Mouse (Mus musculus): ENCODE data around the gene Smg1. TPM values are rescaled to one million over a fixed set of nuclear protein-coding genes. Genes with fewer than 3 reads are reported as not detected.
A peak's percentile ranks its signal among the peaks of the same experiment; 100 is the strongest.

The Smg1 gene
- polyA plus RNA-seq, 1 experiment = 0.62 TPM

DNA sequence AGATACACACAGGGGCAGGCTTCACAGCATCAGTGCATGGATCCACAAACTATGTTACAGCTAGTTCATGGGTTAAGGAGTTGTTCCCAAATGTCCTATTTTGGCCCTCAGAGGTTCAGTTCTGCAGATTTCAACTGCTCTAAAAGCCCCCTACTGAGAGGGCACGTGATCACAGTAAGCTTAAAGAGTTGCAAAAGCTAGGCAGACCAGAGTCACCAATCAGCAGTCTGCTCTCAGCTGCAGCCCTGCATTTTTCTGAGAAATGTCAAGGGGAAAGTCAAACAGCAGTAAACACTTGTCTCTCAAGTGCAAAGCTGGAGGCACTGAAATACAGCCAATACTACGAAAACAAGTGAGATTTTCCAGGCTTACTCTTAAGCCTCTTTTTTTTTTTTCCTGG lies 124.3 kb downstream of the Smg1 start:
- no peak overlapping the region for H3K4me3 ChIP-seq (replicated peaks)
- H3K27me3 ChIP-seq (ENCODE audit: control insufficient read depth) = no peaks in the 10 kb centered on the region
- H3K9me3 ChIP-seq (ENCODE audit: control insufficient read depth, low read length) = no peaks in the 10 kb centered on the region
- peaks cover 85% of the 10 kb centered on the region for H3K36me3 ChIP-seq (ENCODE audit: control insufficient read depth)
- peaks cover 54% of the 10 kb centered on the region for H3K4me1 ChIP-seq (ENCODE audit: control insufficient read depth)
- TF ChIP-seq TAL1 (IDR thresholded peaks at IDR 0.05; ENCODE audit: low read length) (no peak), GATA1 (IDR thresholded peaks at IDR 0.05; ENCODE audit: low read length) (no peak)

DNA sequence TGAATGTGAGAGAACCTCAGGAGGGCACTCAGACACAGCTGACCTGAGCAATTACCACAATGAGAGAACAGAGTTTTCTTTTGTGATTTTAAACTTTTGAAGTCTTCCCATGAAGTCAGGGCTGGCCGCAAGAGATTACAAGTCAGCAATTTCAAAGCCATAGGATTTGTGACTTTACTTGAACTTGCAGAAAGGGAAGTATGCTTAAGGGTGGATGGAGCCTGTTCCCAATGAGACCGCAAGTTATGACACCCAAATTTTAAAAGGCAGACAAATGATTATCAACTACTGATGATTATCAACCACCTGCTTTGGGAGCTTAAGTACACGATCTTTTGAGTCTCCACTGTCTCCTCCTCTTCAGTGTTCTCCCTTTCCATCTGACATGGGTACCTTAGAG lies 125.0 kb downstream of the Smg1 start:
- no peak for TF ChIP-seq TAL1 (IDR thresholded peaks at IDR 0.05; ENCODE audit: low read length)
- no peak for TF ChIP-seq GATA1 (IDR thresholded peaks at IDR 0.05; ENCODE audit: low read length)
- no peaks in the 10 kb centered on the region for H3K27me3 ChIP-seq (ENCODE audit: control insufficient read depth)
- H3K4me1 ChIP-seq (ENCODE audit: control insufficient read depth) = peaks cover 57% of the 10 kb centered on the region
- no peak overlapping the region for H3K4me3 ChIP-seq (replicated peaks)
- no peaks in the 10 kb centered on the region for H3K9me3 ChIP-seq (ENCODE audit: control insufficient read depth, low read length)
- peaks cover 85% of the 10 kb centered on the region for H3K36me3 ChIP-seq (ENCODE audit: control insufficient read depth)

DNA sequence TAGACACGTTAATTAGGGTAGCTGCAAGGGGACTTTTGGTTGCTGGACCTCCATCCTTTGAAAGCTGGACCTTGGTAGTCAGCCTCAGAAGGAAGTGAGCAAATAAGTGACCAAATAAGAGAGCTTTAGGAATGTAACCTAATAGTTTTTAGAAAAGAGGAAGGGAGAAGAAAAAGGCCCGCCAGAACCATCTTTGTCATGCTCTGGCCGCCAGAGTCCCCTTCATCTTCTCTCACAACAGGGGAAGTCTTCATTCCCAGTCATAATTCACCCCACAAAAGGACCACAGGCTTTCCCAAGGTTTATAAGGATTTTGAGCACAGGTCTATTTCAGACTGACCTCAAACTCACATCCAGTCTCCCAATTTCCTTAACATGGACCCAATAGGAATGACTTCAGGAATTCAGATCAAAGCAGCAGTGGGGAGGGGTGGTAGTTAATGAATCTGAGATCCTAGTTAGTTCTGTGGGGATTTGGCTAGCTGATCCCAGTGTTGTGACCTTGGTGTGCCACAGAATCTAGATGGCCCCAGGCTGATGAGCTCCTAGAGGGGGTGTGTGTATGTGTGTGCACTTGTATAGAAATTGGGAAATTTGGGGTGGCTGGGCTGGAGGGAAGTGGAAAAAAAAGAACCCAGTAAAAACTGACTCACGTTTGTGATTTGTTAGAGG lies 125.8 kb downstream of the Smg1 start:
- Histone ChIP-seq H3K9me3 (ENCODE audit: control insufficient read depth, low read length) (no peaks in the 10 kb centered on the region), H3K4me1 (ENCODE audit: control insufficient read depth) (peaks cover 61% of the 10 kb centered on the region), H3K4me3 (replicated peaks) (no peak overlapping the region), H3K36me3 (ENCODE audit: control insufficient read depth) (peaks cover 85% of the 10 kb centered on the region), H3K27me3 (ENCODE audit: control insufficient read depth) (no peaks in the 10 kb centered on the region)
- TF ChIP-seq GATA1 (IDR thresholded peaks at IDR 0.05; ENCODE audit: low read length) (no peak), TAL1 (IDR thresholded peaks at IDR 0.05; ENCODE audit: low read length) (no peak)

DNA sequence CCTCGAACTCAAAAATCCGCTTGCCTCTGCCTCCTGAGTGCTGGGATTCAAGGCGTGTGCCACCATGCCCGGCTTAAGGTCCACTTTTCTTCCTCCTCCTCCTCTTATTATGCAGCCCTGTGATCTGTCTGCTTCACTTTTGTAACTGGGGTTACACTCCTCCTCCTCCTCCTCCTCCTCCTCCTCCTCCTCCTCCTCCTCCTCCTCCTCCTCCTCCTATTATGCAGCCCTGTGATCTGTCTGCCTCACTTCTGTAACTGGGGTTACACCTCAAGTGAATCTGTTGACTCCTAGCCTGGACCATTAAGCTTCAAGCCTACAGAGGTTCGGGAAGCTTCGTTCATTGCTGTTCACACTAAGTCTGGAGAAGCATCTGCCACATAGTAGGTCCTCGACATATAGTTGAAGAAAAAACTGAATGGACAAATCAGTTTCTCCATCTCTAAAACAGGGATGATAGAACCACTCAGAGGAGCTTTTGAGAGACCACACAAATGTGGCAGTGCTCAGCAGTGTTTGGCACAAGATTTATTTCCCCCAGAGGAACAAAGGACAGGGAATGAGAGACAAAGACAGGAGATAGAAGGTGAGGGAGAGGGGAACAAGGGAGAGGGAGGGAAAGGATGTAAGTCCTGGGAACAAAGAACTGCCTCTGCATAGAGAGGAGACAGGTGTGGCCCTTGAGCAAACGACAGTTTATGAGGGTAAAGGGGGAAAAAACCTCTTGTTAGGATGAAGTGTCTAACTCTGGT lies 126.5 kb downstream of the Smg1 start:
- H3K4me1 ChIP-seq (ENCODE audit: control insufficient read depth) = peaks cover 63% of the 10 kb centered on the region
- peak overlapping the region; percentile 89 for H3K4me3 ChIP-seq (replicated peaks)
- TF ChIP-seq GATA1 (IDR thresholded peaks at IDR 0.05; ENCODE audit: low read length) = no peak
- TF ChIP-seq TAL1 (IDR thresholded peaks at IDR 0.05; ENCODE audit: low read length) = no peak
- H3K9me3 ChIP-seq (ENCODE audit: control insufficient read depth, low read length) = no peaks in the 10 kb centered on the region
- peaks cover 85% of the 10 kb centered on the region for H3K36me3 ChIP-seq (ENCODE audit: control insufficient read depth)
- H3K27me3 ChIP-seq (ENCODE audit: control insufficient read depth) = no peaks in the 10 kb centered on the region

DNA sequence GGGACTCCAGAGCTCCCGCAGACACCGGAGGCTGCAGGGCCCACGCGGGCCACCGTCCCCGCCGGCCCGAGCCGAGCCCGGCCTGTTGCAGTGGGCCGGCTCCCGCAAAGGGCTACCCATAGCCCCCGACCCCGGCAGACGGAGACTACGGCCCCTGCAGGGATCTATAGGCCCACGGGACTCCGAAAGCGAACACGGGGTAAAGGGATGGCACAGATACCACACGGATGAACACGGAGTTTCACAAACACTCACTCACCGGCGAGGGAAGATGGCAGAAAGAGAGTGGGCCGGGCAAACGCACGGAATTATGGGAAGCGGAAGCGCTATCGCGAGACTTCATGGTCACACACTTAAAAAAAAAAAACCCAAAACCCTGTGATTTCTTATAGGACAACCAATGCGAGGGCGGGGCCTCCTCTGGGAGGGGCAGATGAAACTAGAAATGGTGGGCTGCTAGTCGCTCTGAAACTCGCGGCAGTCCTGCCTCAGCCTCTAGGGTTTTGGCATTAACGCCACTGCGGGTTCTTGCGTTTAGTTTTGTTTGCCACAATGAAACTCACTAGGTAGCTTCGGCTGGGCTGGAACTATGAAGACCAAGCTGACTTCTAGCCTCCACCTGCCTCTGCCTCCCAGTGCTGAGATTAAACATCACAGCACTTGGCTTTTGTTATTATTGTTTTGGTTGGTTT lies 127.4 kb downstream of the Smg1 start, which contains the start of gene Rps15a:
Rps15a (minus strand) TSS at position 312 of the 692 bp plus-strand sequence.
- Histone ChIP-seq H3K9me3 (ENCODE audit: control insufficient read depth, low read length) (no peaks in the 10 kb centered on the region), H3K4me1 (ENCODE audit: control insufficient read depth) (peaks cover 72% of the 10 kb centered on the region), H3K27me3 (ENCODE audit: control insufficient read depth) (no peaks in the 10 kb centered on the region), H3K4me3 (replicated peaks) (peak within 1 kb of the TSS; percentile 89), H3K36me3 (ENCODE audit: control insufficient read depth) (peaks cover 85% of the 10 kb centered on the region)
- TF ChIP-seq GATA1 (IDR thresholded peaks at IDR 0.05; ENCODE audit: low read length) (no peak), TAL1 (IDR thresholded peaks at IDR 0.05; ENCODE audit: low read length) (no peak)

DNA sequence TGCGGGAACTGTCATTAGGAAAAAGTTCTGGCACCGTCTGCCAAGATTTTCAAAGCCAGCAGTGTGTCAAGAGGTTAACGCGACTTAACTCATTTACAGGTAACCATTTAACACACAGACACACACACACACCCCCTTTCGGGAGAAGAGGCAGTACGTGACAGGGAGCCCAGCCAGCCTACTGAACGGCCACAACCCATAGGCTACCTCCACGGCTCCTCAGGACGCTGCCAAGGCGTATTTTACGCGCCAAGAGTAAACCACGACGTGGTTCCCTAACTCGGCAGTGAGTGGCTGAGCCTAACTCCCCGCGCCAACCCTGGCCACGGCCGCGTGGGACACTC lies 128.0 kb downstream of the Smg1 start:
- Histone ChIP-seq H3K9me3 (ENCODE audit: control insufficient read depth, low read length) (no peaks in the 10 kb centered on the region), H3K4me3 (replicated peaks) (peak overlapping the region; percentile 89), H3K27me3 (ENCODE audit: control insufficient read depth) (no peaks in the 10 kb centered on the region), H3K36me3 (ENCODE audit: control insufficient read depth) (peaks cover 85% of the 10 kb centered on the region), H3K4me1 (ENCODE audit: control insufficient read depth) (peaks cover 77% of the 10 kb centered on the region)
- TF ChIP-seq TAL1 (IDR thresholded peaks at IDR 0.05; ENCODE audit: low read length) (no peak), GATA1 (IDR thresholded peaks at IDR 0.05; ENCODE audit: low read length) (no peak)

DNA sequence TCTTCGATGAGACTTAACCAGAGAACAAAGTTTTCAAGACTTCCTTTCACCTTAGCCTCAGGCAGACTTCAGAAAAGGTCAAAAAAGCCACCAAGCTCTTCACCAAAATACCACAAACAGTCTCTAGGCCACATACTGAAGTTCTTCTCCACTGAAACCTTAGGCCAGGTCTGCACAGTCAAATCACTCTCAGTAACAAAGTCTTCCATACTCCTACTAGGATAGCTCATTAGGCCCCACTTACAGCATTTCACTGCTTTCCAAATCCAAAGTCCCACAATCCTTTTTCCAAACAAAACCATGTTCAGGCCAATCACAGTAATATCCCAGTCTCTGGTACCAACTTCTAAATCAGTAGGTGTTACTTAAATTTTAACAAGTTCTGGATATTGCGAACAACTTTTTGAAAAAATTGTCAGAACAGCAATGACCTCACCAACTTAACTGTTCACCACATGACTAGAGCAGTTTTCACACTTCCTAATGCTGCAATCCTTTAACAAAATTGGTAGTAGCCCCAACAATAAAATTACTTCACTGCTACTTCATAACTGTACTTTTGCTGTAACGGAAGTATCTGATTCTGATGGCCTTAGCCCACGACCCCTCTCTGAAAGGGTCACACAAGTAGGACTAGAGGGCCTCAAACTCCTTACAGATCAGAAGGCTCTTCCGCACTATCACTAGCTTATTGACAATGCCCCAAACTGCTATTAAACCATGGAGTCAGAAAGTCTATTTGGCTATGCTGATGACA lies 129.8 kb downstream of the Smg1 start:
- Histone ChIP-seq H3K9me3 (ENCODE audit: control insufficient read depth, low read length) (no peaks in the 10 kb centered on the region), H3K36me3 (ENCODE audit: control insufficient read depth) (peaks cover 85% of the 10 kb centered on the region), H3K27me3 (ENCODE audit: control insufficient read depth) (no peaks in the 10 kb centered on the region), H3K4me1 (ENCODE audit: control insufficient read depth) (peaks cover 75% of the 10 kb centered on the region), H3K4me3 (replicated peaks) (peak overlapping the region; percentile 89)
- TF ChIP-seq TAL1 (IDR thresholded peaks at IDR 0.05; ENCODE audit: low read length) (no peak), GATA1 (IDR thresholded peaks at IDR 0.05; ENCODE audit: low read length) (no peak)

DNA sequence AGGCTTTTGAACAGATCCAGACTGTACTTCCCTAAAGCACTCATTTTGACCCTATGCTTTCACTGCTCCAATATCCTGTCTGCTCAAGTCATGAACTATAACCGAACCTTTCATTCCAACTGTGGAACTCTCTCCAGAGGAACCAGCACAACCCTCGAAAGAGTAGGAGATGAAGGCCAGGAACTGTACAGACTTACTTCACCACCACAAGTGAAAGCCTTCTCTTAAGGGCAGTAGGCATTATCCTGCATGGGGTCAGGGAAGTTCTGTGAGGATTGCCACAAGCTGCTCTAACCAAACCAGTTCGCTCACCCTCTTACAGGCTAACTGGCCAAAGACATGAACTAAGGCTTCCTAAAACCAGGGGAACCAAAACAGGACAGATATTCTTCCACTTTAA lies 132.3 kb downstream of the Smg1 start:
- TF ChIP-seq GATA1 (IDR thresholded peaks at IDR 0.05; ENCODE audit: low read length) = no peak
- TF ChIP-seq TAL1 (IDR thresholded peaks at IDR 0.05; ENCODE audit: low read length) = no peak
- Histone ChIP-seq H3K36me3 (ENCODE audit: control insufficient read depth) (peaks cover 95% of the 10 kb centered on the region), H3K27me3 (ENCODE audit: control insufficient read depth) (no peaks in the 10 kb centered on the region), H3K4me1 (ENCODE audit: control insufficient read depth) (peaks cover 77% of the 10 kb centered on the region), H3K4me3 (replicated peaks) (peak overlapping the region; percentile 89), H3K9me3 (ENCODE audit: control insufficient read depth, low read length) (no peaks in the 10 kb centered on the region)
